Mouse (Mus musculus): ENCODE measurements around the gene Stat3. TPM values are rescaled to one million over a fixed set of nuclear protein-coding genes. Genes with fewer than 3 reads are reported as not detected.
A peak's percentile ranks its signal among the peaks of the same experiment; 100 is the strongest.

The Stat3 gene
- total and polyA plus RNA-seq, 3 experiments: 35.9 to 69.2 (median 51.1) TPM

DNA sequence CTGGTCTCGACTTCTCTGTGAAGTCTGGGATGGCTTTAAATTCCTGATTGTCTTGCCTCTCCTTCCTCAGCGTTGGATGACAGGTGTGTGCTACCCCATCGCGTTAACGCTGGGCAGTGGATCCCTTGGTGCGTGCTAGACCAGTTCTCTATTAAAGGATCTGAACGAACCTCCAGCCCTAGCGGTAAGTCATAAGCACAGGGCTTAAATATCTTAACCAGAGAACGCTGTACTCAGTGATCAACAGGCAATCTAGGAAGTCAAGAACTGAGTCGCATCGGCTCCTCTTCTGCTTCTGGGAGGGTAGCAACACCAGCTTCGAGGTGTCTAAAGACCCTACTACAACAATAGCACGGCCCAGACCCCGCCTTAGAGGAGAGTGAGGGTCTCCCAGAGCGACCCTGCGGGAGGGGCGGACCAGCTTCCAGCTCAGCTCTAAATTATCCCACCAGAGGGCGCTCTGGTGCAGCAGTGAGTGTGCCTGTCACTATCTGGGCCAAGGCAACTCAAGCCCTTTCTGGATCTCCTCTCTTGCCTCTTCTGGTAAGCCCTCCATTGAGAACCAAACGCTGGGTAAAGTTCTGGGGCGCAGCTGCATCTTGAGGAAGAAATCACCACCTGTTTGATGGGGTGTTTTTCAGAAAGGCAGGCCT, 43.9 kb upstream of the Stat3 start (continued):
- TF ChIP-seq JUND (conservative IDR thresholded peaks at IDR 0.05; ENCODE audit: low read depth, low read length): no peak
- TF ChIP-seq CTCF (conservative IDR thresholded peaks at IDR 0.05 in 1 of 2, IDR thresholded peaks at IDR 0.05 in 1 of 2; ENCODE audit: low read depth in 2 of 2, low read length in 2 of 2): peak; percentile 78 to 97
- no peak; the same call in 1 of the 2 replicates for TF ChIP-seq HCFC1 (IDR thresholded peaks at IDR 0.05; ENCODE audit: low read depth, low read length)
- TF ChIP-seq ZMIZ1 (IDR thresholded peaks at IDR 0.05; ENCODE audit: low read depth, low read length): no peak
- TF ChIP-seq MEF2A (IDR thresholded peaks at IDR 0.05; ENCODE audit: borderline replicate concordance, low read depth, low read length): no peak
- peak; percentile 56; the same call in 1 of the 2 replicates for TF ChIP-seq IRF4 (IDR thresholded peaks at IDR 0.05; ENCODE audit: low read depth, low read length)
- TF ChIP-seq JUN (IDR thresholded peaks at IDR 0.05; ENCODE audit: insufficient read depth, low read depth, low read length): no peak
- TF ChIP-seq USF2 (conservative IDR thresholded peaks at IDR 0.05; ENCODE audit: low read depth, low read length): no peak
- no peak for TF ChIP-seq TBP (conservative IDR thresholded peaks at IDR 0.05; ENCODE audit: low read depth, low read length)
- TF ChIP-seq CHD1 (IDR thresholded peaks at IDR 0.05; ENCODE audit: low read depth, low read length): no peak
- TF ChIP-seq MAFK (IDR thresholded peaks at IDR 0.05; ENCODE audit: insufficient replicate concordance, low read length): no peak
- no peak for TF ChIP-seq MAX (IDR thresholded peaks at IDR 0.05; ENCODE audit: low read length)
- TF ChIP-seq EP300 (IDR thresholded peaks at IDR 0.05; ENCODE audit: low read length): no peak
- TF ChIP-seq RCOR1 (conservative IDR thresholded peaks at IDR 0.05; ENCODE audit: low read depth, low read length): no peak
- peak; percentile 50; the same call in 1 of the 2 replicates for TF ChIP-seq MXI1 (IDR thresholded peaks at IDR 0.05; ENCODE audit: low read depth, low read length)

GRCm38 (mm10) chr11:100982087-100982486, 42.7 kb upstream of the Stat3 start:
- dilution Hi-C loops (cut with MboI; ENCODE audit: extremely low pct_ligation_motif_present, extremely low pct_unique_long_range_greater_than_20kb, low sequenced_read_pairs): no loop called here
- peaks cover 4% of the 10 kb centered on the region for H3K9me3 ChIP-seq (replicated peaks; ENCODE audit: low read length)
- DNase-seq (ENCODE audit: extremely low read depth): no peak

GRCm38 (mm10) chr11:100981236-100981635, 41.9 kb upstream of the Stat3 start:
- no peak overlapping the region for H3K4me3 ChIP-seq (replicated peaks in 1 of 3; ENCODE audit: low read depth in 2 of 3, low read length in 2 of 3, poor library complexity in 1 of 3)
- dilution Hi-C loops (cut with MboI; ENCODE audit: extremely low pct_ligation_motif_present, extremely low pct_unique_long_range_greater_than_20kb, low sequenced_read_pairs) (no loop called here), in situ Hi-C loops (cut with MboI; ENCODE audit: low pct_ligation_motif_present, low pct_unique_long_range_greater_than_20kb, low sequenced_read_pairs) (loop anchor here (5.0 kb wide), 2 partner anchors 36 to 76 kb away; no protein-coding TSS in a partner anchor)
- no peak overlapping the region for H3K4me2 ChIP-seq (ENCODE audit: insufficient read depth, low read depth, poor library complexity, severe bottlenecking)
- no peak overlapping the region for H3K9ac ChIP-seq (ENCODE audit: insufficient read depth, low read depth)
- H3K4me1 ChIP-seq (ENCODE audit: control insufficient read depth in 1 of 2, insufficient read depth in 2 of 2): peaks cover 0 to 9% of the 10 kb centered on the region in 2 experiments; a peak in 3 of 4 replicates
- peaks cover 4% of the 10 kb centered on the region for H3K9me3 ChIP-seq (replicated peaks; ENCODE audit: low read length)
- H3K79me2 ChIP-seq (replicated peaks; ENCODE audit: control insufficient read depth, extremely low read depth, insufficient read depth, poor library complexity, severe bottlenecking): no peaks in the 10 kb centered on the region
- DNase-seq (ENCODE audit: extremely low read depth): no peak
- no peak overlapping the region for H3K27ac ChIP-seq (ENCODE audit: insufficient read depth, low read depth)
- TF ChIP-seq MEF2A (IDR thresholded peaks at IDR 0.05; ENCODE audit: borderline replicate concordance, low read depth, low read length): no peak
- no peak for TF ChIP-seq GABPA (IDR thresholded peaks at IDR 0.05; ENCODE audit: insufficient replicate concordance, low read depth, low read length)
- TF ChIP-seq MAX (IDR thresholded peaks at IDR 0.05; ENCODE audit: low read length): no peak
- no peak for TF ChIP-seq RCOR1 (conservative IDR thresholded peaks at IDR 0.05; ENCODE audit: low read depth, low read length)
- TF ChIP-seq MXI1 (IDR thresholded peaks at IDR 0.05; ENCODE audit: low read depth, low read length): no peak
- no peak for TF ChIP-seq USF2 (conservative IDR thresholded peaks at IDR 0.05; ENCODE audit: low read depth, low read length)
- TF ChIP-seq MAFK (IDR thresholded peaks at IDR 0.05; ENCODE audit: insufficient replicate concordance, low read length): no peak
- TF ChIP-seq NELFE (IDR thresholded peaks at IDR 0.05; ENCODE audit: low read depth, low read length): no peak
- TF ChIP-seq ETS1 (conservative IDR thresholded peaks at IDR 0.05; ENCODE audit: low read depth, low read length): no peak
- TF ChIP-seq UBTF (IDR thresholded peaks at IDR 0.05; ENCODE audit: low read depth, low read length): no peak
- no peak for TF ChIP-seq NRF1 (IDR thresholded peaks at IDR 0.05; ENCODE audit: low read depth, low read length)
- no peak for TF ChIP-seq ZKSCAN1 (IDR thresholded peaks at IDR 0.05; ENCODE audit: borderline replicate concordance, low read depth, low read length)
- no peak for TF ChIP-seq HCFC1 (IDR thresholded peaks at IDR 0.05; ENCODE audit: low read depth, low read length)
- TF ChIP-seq ZMIZ1 (IDR thresholded peaks at IDR 0.05; ENCODE audit: low read depth, low read length): no peak
- TF ChIP-seq CHD1 (IDR thresholded peaks at IDR 0.05; ENCODE audit: low read depth, low read length): no peak
- no peaks in the 10 kb centered on the region for H3K36me3 ChIP-seq (replicated peaks in 1 of 2; ENCODE audit: control insufficient read depth in 1 of 2, insufficient read depth in 1 of 2, low read length in 1 of 2)
- peaks cover 3% of the 10 kb centered on the region for H3K27me3 ChIP-seq (replicated peaks)

More at GRCm38 (mm10) chr11:100982087-100982486, 42.7 kb upstream of the Stat3 start:
- peak overlapping the region; percentile 32; the same call in 1 of the 2 replicates for H3K4me2 ChIP-seq (ENCODE audit: insufficient read depth, low read depth, poor library complexity, severe bottlenecking)
- H3K4me3 ChIP-seq (replicated peaks in 1 of 3; ENCODE audit: low read depth in 2 of 3, low read length in 2 of 3, poor library complexity in 1 of 3): no peak overlapping the region
- H3K27ac ChIP-seq (ENCODE audit: insufficient read depth, low read depth): no peak overlapping the region
- no peaks in the 10 kb centered on the region for H3K36me3 ChIP-seq (replicated peaks in 1 of 2; ENCODE audit: control insufficient read depth in 1 of 2, insufficient read depth in 1 of 2, low read length in 1 of 2)
- in situ Hi-C loops (cut with MboI; ENCODE audit: low pct_ligation_motif_present, low pct_unique_long_range_greater_than_20kb, low sequenced_read_pairs): loop anchor here (5.0 kb wide), 2 partner anchors 35 to 75 kb away; no protein-coding TSS in a partner anchor
- H3K27me3 ChIP-seq (replicated peaks): peaks cover 3% of the 10 kb centered on the region
- no peak overlapping the region for H3K9ac ChIP-seq (ENCODE audit: insufficient read depth, low read depth)
- TF ChIP-seq CTCF (conservative IDR thresholded peaks at IDR 0.05 in 1 of 2, IDR thresholded peaks at IDR 0.05 in 1 of 2; ENCODE audit: low read depth in 2 of 2, low read length in 2 of 2): peak in 1 of 2 experiments; percentile 61; a peak in 2 of 4 replicates
- peak; percentile 54 for TF ChIP-seq RAD21 (IDR thresholded peaks at IDR 0.05; ENCODE audit: low read depth, low read length)
- no peak for TF ChIP-seq JUN (IDR thresholded peaks at IDR 0.05; ENCODE audit: insufficient read depth, low read depth, low read length)
- TF ChIP-seq SMC3 (IDR thresholded peaks at IDR 0.05; ENCODE audit: low read depth, low read length): peak; percentile 28
- TF ChIP-seq ZNF384 (IDR thresholded peaks at IDR 0.05; ENCODE audit: low read depth, low read length): peak; percentile 95
- H3K4me1 ChIP-seq (ENCODE audit: control insufficient read depth in 1 of 2, insufficient read depth in 2 of 2): peaks cover 0 to 9% of the 10 kb centered on the region in 2 experiments; a peak in 3 of 4 replicates
- no peaks in the 10 kb centered on the region for H3K79me2 ChIP-seq (replicated peaks; ENCODE audit: control insufficient read depth, extremely low read depth, insufficient read depth, poor library complexity, severe bottlenecking)

All from CH12.LX (cell line).